Mouse (Mus musculus): ENCODE measurements at regions not wholly inside any gene's neighbourhood (a gene's known extent, or its start where the extent isn't known, plus 50 kb on each side); places are given as distances from the start of the nearest gene placed in this dataset.

DNA sequence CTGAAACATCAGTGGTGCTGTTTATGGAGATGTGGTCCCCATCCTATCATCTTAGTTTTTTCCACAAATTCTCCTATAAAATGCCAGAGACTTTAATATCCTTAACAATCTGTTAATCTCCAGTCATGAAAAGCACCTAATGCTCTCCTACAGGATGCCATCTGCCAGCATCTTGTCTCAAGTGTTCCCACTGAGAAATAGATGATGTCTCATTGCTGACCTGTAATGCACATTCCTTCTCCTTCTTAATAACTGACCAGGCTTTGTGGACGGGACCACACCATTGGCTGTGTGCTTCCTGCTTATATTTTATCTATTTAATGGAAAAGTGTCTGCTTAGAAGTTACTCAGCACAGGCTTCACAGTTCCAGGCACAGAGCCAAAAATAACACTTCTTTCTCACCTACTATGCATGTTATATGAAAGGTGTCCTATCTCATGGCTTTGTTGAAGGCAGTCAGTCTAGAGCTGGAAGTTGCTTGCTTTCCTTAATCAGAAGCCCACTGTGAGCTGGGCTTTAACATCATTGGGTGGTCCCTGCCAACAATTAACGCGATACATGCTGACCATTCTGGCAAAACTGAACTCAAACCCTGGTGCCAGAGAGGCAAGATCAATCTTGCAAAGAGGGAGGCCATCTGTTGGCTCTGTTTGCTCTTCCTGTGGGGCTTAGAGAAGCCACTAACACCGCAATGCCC, 283.3 kb downstream of the Csnka2ip start:
- ATAC-seq (peak; percentile 55), DNase-seq (ENCODE audit: low spot score) (peak; percentile 66)
- Histone ChIP-seq H3K4me2 (ENCODE audit: low read depth, low read length) (no peak overlapping the region), H3K4me3 (ENCODE audit: low read length) (no peak overlapping the region), H3K4me1 (ENCODE audit: insufficient read depth, low read length) (no peaks in the 10 kb centered on the region), H3K9me3 (ENCODE audit: low read length) (no peaks in the 10 kb centered on the region), H3K36me3 (ENCODE audit: insufficient read depth, low read length) (no peaks in the 10 kb centered on the region), H3K27ac (no peak overlapping the region), H3K27me3 (ENCODE audit: insufficient read depth, low read length) (no peaks in the 10 kb centered on the region), H3K9ac (replicated peaks; ENCODE audit: low read length) (no peak overlapping the region)
- no peak for TF ChIP-seq CTCF (IDR thresholded peaks at IDR 0.05; ENCODE audit: low read depth)
- 57% methylated on average over 4 of the region's 4 CpGs for WGBS

DNA sequence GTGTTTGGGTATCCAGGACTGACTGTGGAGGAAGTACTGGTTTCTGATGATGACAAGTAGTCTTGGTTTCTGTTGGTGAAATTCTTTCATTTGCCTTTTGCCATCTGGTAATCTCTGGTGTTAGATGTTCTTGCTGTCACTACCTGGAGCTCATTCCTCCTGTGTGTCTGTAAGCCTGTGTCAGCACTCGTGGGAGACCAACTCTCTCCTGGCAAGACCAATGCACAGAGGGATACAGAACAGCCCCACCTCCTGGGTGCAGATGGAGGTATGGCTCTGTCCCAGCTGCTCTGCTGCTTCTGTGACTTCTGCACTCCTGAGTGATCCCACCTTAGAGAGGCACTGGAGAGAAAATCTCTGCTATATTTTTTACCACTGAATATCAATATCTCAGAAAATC, 285.4 kb downstream of the Csnka2ip start:
- DNase-seq (ENCODE audit: low spot score) (no peak), ATAC-seq (no peak)
- Histone ChIP-seq H3K4me3 (ENCODE audit: low read length) (no peak overlapping the region), H3K9me3 (ENCODE audit: low read length) (no peaks in the 10 kb centered on the region), H3K9ac (replicated peaks; ENCODE audit: low read length) (no peak overlapping the region), H3K27ac (no peak overlapping the region), H3K27me3 (ENCODE audit: insufficient read depth, low read length) (no peaks in the 10 kb centered on the region), H3K4me1 (ENCODE audit: insufficient read depth, low read length) (no peaks in the 10 kb centered on the region), H3K4me2 (ENCODE audit: low read depth, low read length) (no peak overlapping the region), H3K36me3 (ENCODE audit: insufficient read depth, low read length) (no peaks in the 10 kb centered on the region)
- no peak for TF ChIP-seq CTCF (IDR thresholded peaks at IDR 0.05; ENCODE audit: low read depth)
- WGBS, result 69% methylated on average over 1 of the region's 1 CpGs

DNA sequence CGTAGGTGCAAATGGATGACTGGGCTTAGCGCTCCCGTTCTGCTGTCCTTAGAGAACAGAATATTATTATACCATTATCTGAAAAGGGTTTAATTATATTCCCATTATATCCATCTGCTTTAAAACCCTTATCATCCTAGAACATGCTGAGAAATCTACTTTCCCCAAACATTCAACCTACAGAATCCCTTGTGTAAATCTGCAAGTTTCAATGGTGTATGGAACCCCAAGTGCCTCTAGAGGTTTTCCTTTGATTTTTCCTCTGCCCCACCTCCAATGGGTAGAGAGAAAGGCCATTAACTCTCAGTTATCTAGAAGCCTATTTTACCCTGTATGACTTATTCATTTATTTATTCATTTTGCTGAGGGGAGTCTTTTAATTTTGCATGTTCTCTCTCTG, 308.7 kb downstream of the Csnka2ip start:
- Histone ChIP-seq H3K9ac (replicated peaks; ENCODE audit: low read length) (no peak overlapping the region), H3K4me3 (ENCODE audit: low read length) (no peak overlapping the region), H3K4me2 (ENCODE audit: low read depth, low read length) (no peak overlapping the region), H3K27me3 (ENCODE audit: insufficient read depth, low read length) (no peaks in the 10 kb centered on the region), H3K9me3 (ENCODE audit: low read length) (no peaks in the 10 kb centered on the region), H3K27ac (no peak overlapping the region), H3K36me3 (ENCODE audit: insufficient read depth, low read length) (no peaks in the 10 kb centered on the region), H3K4me1 (ENCODE audit: insufficient read depth, low read length) (no peaks in the 10 kb centered on the region)
- ATAC-seq (no peak), DNase-seq (ENCODE audit: low spot score) (no peak)
- no peak for TF ChIP-seq CTCF (IDR thresholded peaks at IDR 0.05; ENCODE audit: low read depth)
- WGBS, result 83% methylated on average over 3 of the region's 3 CpGs

DNA sequence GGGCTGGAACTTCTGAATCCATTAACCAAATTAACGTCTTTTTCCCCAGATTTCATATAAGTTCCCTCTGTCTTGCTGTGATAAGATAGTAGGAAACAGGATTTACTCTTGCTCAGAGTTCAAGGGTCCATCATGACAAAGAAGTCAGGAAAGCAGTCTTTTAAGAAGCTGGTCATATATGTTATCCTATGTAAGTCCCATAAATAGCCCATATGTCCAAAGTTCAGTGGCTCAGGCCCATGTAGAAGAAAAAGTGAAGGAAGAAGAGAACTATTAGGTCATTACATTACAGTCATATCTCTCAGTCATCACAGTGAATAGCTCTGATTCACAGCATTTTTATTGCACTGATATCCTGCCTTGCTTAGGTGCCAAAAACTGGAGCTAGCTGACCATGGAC, 316.9 kb downstream of the Csnka2ip start:
- no peaks in the 10 kb centered on the region for H3K9me3 ChIP-seq (ENCODE audit: low read length)
- H3K4me3 ChIP-seq (ENCODE audit: low read length), result no peak overlapping the region
- H3K4me1 ChIP-seq (ENCODE audit: insufficient read depth, low read length), result no peaks in the 10 kb centered on the region
- no peak for DNase-seq (ENCODE audit: low spot score)
- no peak overlapping the region for H3K4me2 ChIP-seq (ENCODE audit: low read depth, low read length)
- H3K27me3 ChIP-seq (ENCODE audit: insufficient read depth, low read length), result no peaks in the 10 kb centered on the region
- H3K27ac ChIP-seq, result no peak overlapping the region
- no peak for TF ChIP-seq CTCF (IDR thresholded peaks at IDR 0.05; ENCODE audit: low read depth)
- 74% methylated on average over 1 of the region's 1 CpGs for WGBS
- H3K9ac ChIP-seq (replicated peaks; ENCODE audit: low read length), result no peak overlapping the region
- H3K36me3 ChIP-seq (ENCODE audit: insufficient read depth, low read length), result no peaks in the 10 kb centered on the region
- no peak for ATAC-seq

DNA sequence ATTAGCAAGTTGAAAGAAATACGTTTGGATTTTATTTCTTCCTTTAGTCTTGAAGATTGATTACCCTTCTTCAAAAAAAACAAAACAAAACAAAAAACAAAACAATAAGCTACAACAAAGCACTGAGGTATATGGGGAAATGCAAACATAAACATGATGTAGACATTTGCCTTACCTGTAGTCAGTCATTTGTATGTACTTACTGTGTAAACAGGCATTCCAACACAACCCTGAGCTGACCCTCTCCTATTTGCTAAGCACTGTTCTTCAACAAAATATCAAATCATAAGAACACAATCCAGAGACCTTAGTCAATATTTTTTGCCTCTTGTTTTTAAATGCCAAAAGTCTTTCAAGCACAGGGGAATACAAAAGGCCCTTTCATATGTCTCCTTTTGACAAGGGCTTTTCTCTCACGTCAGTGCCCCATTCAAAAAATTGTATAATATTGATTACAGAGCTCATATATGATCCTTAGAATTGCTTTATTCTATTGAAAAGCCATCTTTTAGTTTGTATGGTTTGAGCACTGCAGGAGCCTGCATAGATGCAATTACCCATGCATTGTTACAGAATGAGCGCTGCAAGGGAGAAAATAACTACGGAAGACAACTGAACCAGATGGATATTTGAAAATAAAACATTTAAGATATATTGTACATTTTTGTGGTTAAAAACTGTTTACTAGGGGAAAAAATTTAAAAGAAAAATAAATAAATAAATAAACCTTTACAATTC, 326.2 kb downstream of the Csnka2ip start:
- Histone ChIP-seq H3K9ac (replicated peaks; ENCODE audit: low read length) (no peak overlapping the region), H3K27me3 (ENCODE audit: insufficient read depth, low read length) (no peaks in the 10 kb centered on the region), H3K27ac (no peak overlapping the region), H3K4me1 (ENCODE audit: insufficient read depth, low read length) (peaks cover 2% of the 10 kb centered on the region; the same call in 1 of the 2 replicates), H3K36me3 (ENCODE audit: insufficient read depth, low read length) (no peaks in the 10 kb centered on the region), H3K4me3 (ENCODE audit: low read length) (no peak overlapping the region), H3K9me3 (ENCODE audit: low read length) (no peaks in the 10 kb centered on the region), H3K4me2 (ENCODE audit: low read depth, low read length) (no peak overlapping the region)
- ATAC-seq (no peak), DNase-seq (ENCODE audit: low spot score) (no peak)
- TF ChIP-seq CTCF (IDR thresholded peaks at IDR 0.05; ENCODE audit: low read depth), result no peak
- 33% methylated on average over 4 of the region's 4 CpGs for WGBS

DNA sequence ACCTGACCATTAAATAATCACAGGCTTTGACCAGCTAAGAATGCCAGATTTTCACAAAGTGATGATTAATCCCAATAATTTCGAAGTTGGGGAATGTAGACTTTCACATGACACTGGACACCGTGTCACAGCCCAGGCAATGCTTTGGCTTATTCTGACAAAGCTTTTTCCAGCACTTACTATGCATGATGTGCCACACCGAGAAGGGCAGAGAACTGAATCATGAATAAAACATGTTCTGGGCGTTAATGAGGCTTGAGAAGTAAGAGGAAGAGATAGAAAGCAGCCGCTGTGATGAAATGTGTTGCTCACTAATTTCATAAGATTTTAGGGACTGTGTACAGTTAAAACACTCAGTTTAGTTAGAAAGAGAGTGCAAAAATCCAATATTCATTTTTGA, 326.8 kb downstream of the Csnka2ip start:
- H3K9me3 ChIP-seq (ENCODE audit: low read length), result no peaks in the 10 kb centered on the region
- TF ChIP-seq CTCF (IDR thresholded peaks at IDR 0.05; ENCODE audit: low read depth), result no peak
- 14% methylated on average over 5 of the region's 5 CpGs for WGBS

More for the DNA sequence above, 326.8 kb downstream of the Csnka2ip start:
- no peak overlapping the region for H3K9ac ChIP-seq (replicated peaks; ENCODE audit: low read length)
- H3K4me3 ChIP-seq (ENCODE audit: low read length), result no peak overlapping the region
- H3K4me2 ChIP-seq (ENCODE audit: low read depth, low read length), result no peak overlapping the region
- DNase-seq (ENCODE audit: low spot score) (peak; percentile 44), ATAC-seq (no peak)
- no peaks in the 10 kb centered on the region for H3K36me3 ChIP-seq (ENCODE audit: insufficient read depth, low read length)
- peaks cover 2% of the 10 kb centered on the region; the same call in 1 of the 2 replicates for H3K4me1 ChIP-seq (ENCODE audit: insufficient read depth, low read length)
- no peaks in the 10 kb centered on the region for H3K27me3 ChIP-seq (ENCODE audit: insufficient read depth, low read length)
- H3K27ac ChIP-seq, result no peak overlapping the region
